Mouse (Mus musculus) neural tube, embryonic 11.5 days (tissue): ENCODE data around the gene Crb1. TPM values are rescaled to one million over a fixed set of nuclear protein-coding genes. Genes with fewer than 3 reads are reported as not detected.
A peak's percentile ranks its signal among the peaks of the same experiment; 100 is the strongest.

ENCODE experiments used
- ATAC-seq: fragments of 200-750 bp; cut with Nextera tagmentation; 2 replicates; pipeline ENCODE4 v1.8.0; 2017; ENCODE audit warnings: moderate number of reproducible peaks, mild to moderate bottlenecking, moderate TSS enrichment, moderate library complexity; ENCODE audit not compliant: insufficient read depth, low FRiP score, low TSS enrichment
- DNase-seq: peaks from one replicate; pipeline ENCODE4 v3.0.0-alpha.2; 2015; ENCODE audit warnings: low spot score
- H3K27ac ChIP-seq: fragments of 300-500 bp; sonication (generic); 2 replicates; pipeline ENCODE4 v1.5.1; 2014; ENCODE audit warnings: low read depth, mild to moderate bottlenecking, low read length
- H3K27me3 ChIP-seq: fragments of 300-500 bp; sonication (generic); 2 replicates; pipeline ENCODE4 v1.6.1; 2014; ENCODE audit warnings: mild to moderate bottlenecking, low read length, mixed read lengths; ENCODE audit not compliant: control insufficient read depth, insufficient read depth
- H3K36me3 ChIP-seq: fragments of 300-500 bp; sonication (generic); 2 replicates; pipeline ENCODE4 v1.6.1; 2014; ENCODE audit warnings: mild to moderate bottlenecking, low read length, moderate library complexity, mixed read lengths; ENCODE audit not compliant: control insufficient read depth, insufficient read depth
- H3K4me1 ChIP-seq: fragments of 300-500 bp; sonication (generic); 2 replicates; pipeline ENCODE4 v1.6.1; 2014; ENCODE audit warnings: low read length, mixed read lengths; ENCODE audit not compliant: control insufficient read depth, insufficient read depth
- H3K4me2 ChIP-seq: fragments of 300-500 bp; sonication (generic); 2 replicates; pipeline ENCODE4 v1.6.1; 2014; ENCODE audit warnings: low read depth, mild to moderate bottlenecking, moderate library complexity
- H3K4me3 ChIP-seq: fragments of 300-500 bp; sonication (generic); 2 replicates; pipeline ENCODE4 v1.5.1; 2014; ENCODE audit warnings: low read depth, low read length
- H3K9ac ChIP-seq: fragments of 300-500 bp; sonication (generic); 2 replicates; pipeline ENCODE4 v1.6.1; 2014; ENCODE audit warnings: mild to moderate bottlenecking, low read length
- H3K9me3 ChIP-seq: fragments of 300-500 bp; sonication (generic); 2 replicates; pipeline ENCODE4 v1.6.1; 2016; ENCODE audit warnings: low read length; ENCODE audit not compliant: control insufficient read depth
- WGBS: fragments of 180-500 bp; shearing (Covaris S2); extraction: QIAGEN DNeasy Blood & Tissue Kit; methylation state at CpG from one replicate; pipeline ENCODE4 v1.1.7; 2014; 5-methylcytosine and 5-hydroxymethylcytosine counted together
- polyA plus RNA-seq: library from polyadenylated mRNA; unstranded; fragments of >200 nt; fragmentation: Nextera tagmentation; extraction: Ambion mirVana; gene quantifications from 2 replicates; pipeline ENCODE4 v1.2.1, GENCODE M21; 2014

The Crb1 gene
- polyA plus RNA-seq, 1 experiment from 2014 or later = 2.3 TPM

- no peaks in the 10 kb centered on the region for H3K27me3 ChIP-seq
- 77% methylated on average over 1 of the region's 1 CpGs for WGBS
- no peak overlapping the region for H3K9ac ChIP-seq
- H3K9me3 ChIP-seq = no peaks in the 10 kb centered on the region
- no peak for ATAC-seq
- DNase-seq = no peak
- H3K4me1 ChIP-seq = no peaks in the 10 kb centered on the region
- no peaks in the 10 kb centered on the region for H3K36me3 ChIP-seq
- H3K4me2 ChIP-seq = no peak overlapping the region
- H3K4me3 ChIP-seq = no peak overlapping the region
- H3K27ac ChIP-seq = no peak overlapping the region
Observed at GRCm38 (mm10) chr1:139263158-139263557, 113.7 kb downstream of the Crb1 start.

GRCm38 (mm10) chr1:139255581-139255980 is 121.3 kb downstream of the Crb1 start:
- no peak for ATAC-seq
- H3K4me3 ChIP-seq = no peak overlapping the region
- DNase-seq = no peak
- H3K4me1 ChIP-seq = no peaks in the 10 kb centered on the region
- no peak overlapping the region for H3K9ac ChIP-seq
- whole genome bisulfite sequencing = 72% methylated on average over 7 of the region's 7 CpGs
- H3K9me3 ChIP-seq = no peaks in the 10 kb centered on the region
- H3K27ac ChIP-seq = no peak overlapping the region
- no peaks in the 10 kb centered on the region for H3K36me3 ChIP-seq
- H3K27me3 ChIP-seq = no peaks in the 10 kb centered on the region
- H3K4me2 ChIP-seq = no peak overlapping the region

DNA sequence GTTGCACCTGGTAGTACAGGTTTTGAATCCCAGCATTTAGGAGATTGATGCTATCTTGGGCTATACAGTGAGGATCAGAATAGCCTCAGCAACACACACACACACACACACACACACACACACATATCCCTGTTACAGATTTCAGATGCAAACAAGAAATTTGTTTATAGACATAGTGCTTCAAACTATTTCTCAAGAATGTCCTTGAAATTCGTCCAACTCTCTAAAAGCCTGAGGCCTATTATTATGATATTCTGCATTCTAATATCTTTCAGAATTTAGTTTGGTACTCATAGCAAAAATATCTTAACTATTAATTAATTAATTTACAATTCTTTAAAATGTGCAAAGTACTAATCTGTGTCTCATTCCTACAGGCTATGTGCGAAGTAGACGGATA is 124.9 kb downstream of the Crb1 start:
- H3K27ac ChIP-seq = no peak overlapping the region
- no peaks in the 10 kb centered on the region for H3K9me3 ChIP-seq
- no peak for ATAC-seq
- H3K4me1 ChIP-seq = no peaks in the 10 kb centered on the region
- no peak for DNase-seq
- H3K36me3 ChIP-seq = no peaks in the 10 kb centered on the region
- H3K4me3 ChIP-seq = no peak overlapping the region
- 86% methylated on average over 3 of the region's 3 CpGs for WGBS
- H3K27me3 ChIP-seq = no peaks in the 10 kb centered on the region
- no peak overlapping the region for H3K4me2 ChIP-seq
- H3K9ac ChIP-seq = no peak overlapping the region

- H3K4me1 ChIP-seq = no peaks in the 10 kb centered on the region
- WGBS = 82% methylated on average over 6 of the region's 6 CpGs
- no peaks in the 10 kb centered on the region for H3K36me3 ChIP-seq
- H3K9ac ChIP-seq = no peak overlapping the region
- DNase-seq (no peak), ATAC-seq (no peak)
- H3K27ac ChIP-seq = no peak overlapping the region
- H3K27me3 ChIP-seq = no peaks in the 10 kb centered on the region
- H3K4me3 ChIP-seq = no peak overlapping the region
- H3K4me2 ChIP-seq = no peak overlapping the region
- H3K9me3 ChIP-seq = no peaks in the 10 kb centered on the region
Observed at GRCm38 (mm10) chr1:139249159-139249558, 127.7 kb downstream of the Crb1 start.

- Histone ChIP-seq H3K36me3 (no peaks in the 10 kb centered on the region), H3K4me1 (no peaks in the 10 kb centered on the region), H3K27ac (no peak overlapping the region), H3K4me2 (no peak overlapping the region), H3K27me3 (no peaks in the 10 kb centered on the region), H3K4me3 (no peak overlapping the region), H3K9ac (no peak overlapping the region), H3K9me3 (no peaks in the 10 kb centered on the region)
- DNase-seq (no peak), ATAC-seq (no peak)
- 86% methylated on average over 12 of the region's 12 CpGs for WGBS
Observed at GRCm38 (mm10) chr1:139246723-139247380, 130.0 kb downstream of the Crb1 start.

DNA sequence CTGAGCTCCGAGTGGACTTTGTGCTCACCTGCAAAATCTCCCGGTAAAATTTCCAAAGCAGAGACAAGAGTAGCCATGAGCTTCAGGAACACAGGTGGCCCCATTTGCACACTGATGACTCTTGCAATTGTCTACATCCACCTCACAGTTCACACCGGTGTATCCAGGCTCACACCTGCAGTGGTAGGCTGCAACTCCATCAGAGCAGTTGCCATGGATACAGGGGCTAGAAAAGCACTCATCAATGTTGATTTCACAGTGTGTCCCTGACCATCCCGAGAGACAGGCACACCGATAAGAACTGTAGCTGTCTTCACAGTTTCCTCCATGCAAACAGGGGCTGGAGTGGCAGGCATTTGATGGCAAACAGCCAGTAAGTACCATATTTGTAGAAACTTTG is 140.1 kb downstream of the Crb1 start:
- no peaks in the 10 kb centered on the region for H3K27me3 ChIP-seq
- DNase-seq (no peak), ATAC-seq (no peak)
- H3K4me2 ChIP-seq = no peak overlapping the region
- WGBS = 55% methylated on average over 5 of the region's 5 CpGs
- no peak overlapping the region for H3K9ac ChIP-seq
- no peaks in the 10 kb centered on the region for H3K36me3 ChIP-seq
- no peaks in the 10 kb centered on the region for H3K9me3 ChIP-seq
- 0 out of 2 replicates have a peak, but pooled peaks cover 8% of the 10 kb centered on the region for H3K4me1 ChIP-seq
- H3K27ac ChIP-seq = no peak overlapping the region
- H3K4me3 ChIP-seq = no peak overlapping the region

- H3K27ac ChIP-seq = no peak overlapping the region
- 60% methylated on average over 3 of the region's 3 CpGs for WGBS
- no peaks in the 10 kb centered on the region for H3K36me3 ChIP-seq
- no peak overlapping the region for H3K4me2 ChIP-seq
- no peak overlapping the region for H3K4me3 ChIP-seq
- H3K4me1 ChIP-seq = 0 out of 2 replicates have a peak, but pooled peaks cover 8% of the 10 kb centered on the region
- DNase-seq (no peak), ATAC-seq (peak; percentile 35; the same call in 1 of the 2 replicates)
- no peaks in the 10 kb centered on the region for H3K27me3 ChIP-seq
- no peaks in the 10 kb centered on the region for H3K9me3 ChIP-seq
- H3K9ac ChIP-seq = no peak overlapping the region
Observed at GRCm38 (mm10) chr1:139234611-139235568, 142.0 kb downstream of the Crb1 start.

DNA sequence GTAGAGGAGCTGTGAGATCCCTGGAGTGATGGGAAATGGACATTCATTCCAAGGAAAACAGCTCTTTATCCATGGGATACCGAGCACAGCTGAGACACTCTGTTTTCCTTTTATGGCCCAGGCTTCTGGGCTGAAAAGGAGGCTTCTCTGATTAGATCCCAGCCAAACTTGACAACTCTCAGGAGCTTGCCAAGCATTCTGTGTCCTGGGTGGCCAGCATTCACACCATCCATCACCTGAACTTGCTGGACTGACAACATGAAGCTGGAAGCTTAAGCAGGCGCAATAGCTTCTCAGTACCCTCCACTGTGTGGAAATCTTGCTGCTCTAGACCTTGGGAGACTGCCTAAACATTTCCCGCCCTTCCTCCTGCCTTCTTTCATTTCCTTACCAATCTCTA is 144.3 kb downstream of the Crb1 start:
- H3K4me1 ChIP-seq = 0 out of 2 replicates have a peak, but pooled peaks cover 8% of the 10 kb centered on the region
- no peak overlapping the region for H3K4me2 ChIP-seq
- no peak overlapping the region for H3K4me3 ChIP-seq
- no peaks in the 10 kb centered on the region for H3K27me3 ChIP-seq
- DNase-seq = no peak
- ATAC-seq = no peak
- H3K9ac ChIP-seq = no peak overlapping the region
- H3K9me3 ChIP-seq = no peaks in the 10 kb centered on the region
- 52% methylated on average over 3 of the region's 3 CpGs for WGBS
- H3K36me3 ChIP-seq = no peaks in the 10 kb centered on the region
- H3K27ac ChIP-seq = no peak overlapping the region
